Mouse (Mus musculus): ENCODE measurements around the gene Aff4. TPM values are rescaled to one million over a fixed set of nuclear protein-coding genes. Genes with fewer than 3 reads are reported as not detected.

Gene Aff4
- polyA plus RNA-seq, 1 experiment = 68.8 TPM

GRCm38 (mm10) chr11:53435504-53435903, 84.9 kb downstream of the Aff4 start:
- no peak overlapping the region for H3K4me3 ChIP-seq (ENCODE audit: insufficient read depth, low read length)
- H3K4me1 ChIP-seq (ENCODE audit: control insufficient read depth, insufficient read depth, low read length) = peaks cover 18% of the 10 kb centered on the region
- no peak overlapping the region for H3K27ac ChIP-seq (ENCODE audit: insufficient read depth, low read depth, low read length)
- TF ChIP-seq CTCF (IDR thresholded peaks at IDR 0.05; ENCODE audit: low read depth, low read length) (no peak), POLR2A (IDR thresholded peaks at IDR 0.05; ENCODE audit: borderline replicate concordance, low read depth, low read length) (no peak)

GRCm38 (mm10) chr11:53436338-53436737, 85.7 kb downstream of the Aff4 start:
- H3K4me1 ChIP-seq (ENCODE audit: control insufficient read depth, insufficient read depth, low read length) = peaks cover 17% of the 10 kb centered on the region
- peak overlapping the region; percentile 58 for H3K27ac ChIP-seq (ENCODE audit: insufficient read depth, low read depth, low read length)
- H3K4me3 ChIP-seq (ENCODE audit: insufficient read depth, low read length) = no peak overlapping the region
- no peak for TF ChIP-seq CTCF (IDR thresholded peaks at IDR 0.05; ENCODE audit: low read depth, low read length)
- TF ChIP-seq POLR2A (IDR thresholded peaks at IDR 0.05; ENCODE audit: borderline replicate concordance, low read depth, low read length) = no peak

- Histone ChIP-seq H3K4me3 (ENCODE audit: insufficient read depth, low read length) (no peak overlapping the region), H3K27ac (ENCODE audit: insufficient read depth, low read depth, low read length) (no peak overlapping the region), H3K4me1 (ENCODE audit: control insufficient read depth, insufficient read depth, low read length) (no peaks in the 10 kb centered on the region)
- TF ChIP-seq CTCF (IDR thresholded peaks at IDR 0.05; ENCODE audit: low read depth, low read length) (no peak), POLR2A (IDR thresholded peaks at IDR 0.05; ENCODE audit: borderline replicate concordance, low read depth, low read length) (no peak)
Observed at GRCm38 (mm10) chr11:53441921-53442320, 91.3 kb downstream of the Aff4 start.

- TF ChIP-seq CTCF (IDR thresholded peaks at IDR 0.05; ENCODE audit: low read depth, low read length) (peak; percentile 73), POLR2A (IDR thresholded peaks at IDR 0.05; ENCODE audit: borderline replicate concordance, low read depth, low read length) (no peak)
- no peaks in the 10 kb centered on the region for H3K4me1 ChIP-seq (ENCODE audit: control insufficient read depth, insufficient read depth, low read length)
- no peak overlapping the region for H3K4me3 ChIP-seq (ENCODE audit: insufficient read depth, low read length)
- H3K27ac ChIP-seq (ENCODE audit: insufficient read depth, low read depth, low read length) = no peak overlapping the region
Observed at GRCm38 (mm10) chr11:53443861-53444260, 93.2 kb downstream of the Aff4 start.

GRCm38 (mm10) chr11:53445562-53445961, 94.9 kb downstream of the Aff4 start:
- H3K4me3 ChIP-seq (ENCODE audit: insufficient read depth, low read length) = no peak overlapping the region
- no peak overlapping the region for H3K27ac ChIP-seq (ENCODE audit: insufficient read depth, low read depth, low read length)
- TF ChIP-seq POLR2A (IDR thresholded peaks at IDR 0.05; ENCODE audit: borderline replicate concordance, low read depth, low read length) (no peak), CTCF (IDR thresholded peaks at IDR 0.05; ENCODE audit: low read depth, low read length) (no peak)
- H3K4me1 ChIP-seq (ENCODE audit: control insufficient read depth, insufficient read depth, low read length) = peaks cover 9% of the 10 kb centered on the region

GRCm38 (mm10) chr11:53446183-53446582, 95.5 kb downstream of the Aff4 start:
- no peak for TF ChIP-seq CTCF (IDR thresholded peaks at IDR 0.05; ENCODE audit: low read depth, low read length)
- no peak for TF ChIP-seq POLR2A (IDR thresholded peaks at IDR 0.05; ENCODE audit: borderline replicate concordance, low read depth, low read length)
- peaks cover 9% of the 10 kb centered on the region for H3K4me1 ChIP-seq (ENCODE audit: control insufficient read depth, insufficient read depth, low read length)
- H3K4me3 ChIP-seq (ENCODE audit: insufficient read depth, low read length) = no peak overlapping the region
- H3K27ac ChIP-seq (ENCODE audit: insufficient read depth, low read depth, low read length) = no peak overlapping the region

GRCm38 (mm10) chr11:53447996-53448395, 97.4 kb downstream of the Aff4 start:
- no peak overlapping the region for H3K4me3 ChIP-seq (ENCODE audit: insufficient read depth, low read length)
- TF ChIP-seq CTCF (IDR thresholded peaks at IDR 0.05; ENCODE audit: low read depth, low read length) (no peak), POLR2A (IDR thresholded peaks at IDR 0.05; ENCODE audit: borderline replicate concordance, low read depth, low read length) (no peak)
- no peak overlapping the region for H3K27ac ChIP-seq (ENCODE audit: insufficient read depth, low read depth, low read length)
- peaks cover 9% of the 10 kb centered on the region for H3K4me1 ChIP-seq (ENCODE audit: control insufficient read depth, insufficient read depth, low read length)

- H3K4me1 ChIP-seq (ENCODE audit: control insufficient read depth, insufficient read depth, low read length) = peaks cover 9% of the 10 kb centered on the region
- no peak overlapping the region for H3K27ac ChIP-seq (ENCODE audit: insufficient read depth, low read depth, low read length)
- H3K4me3 ChIP-seq (ENCODE audit: insufficient read depth, low read length) = no peak overlapping the region
- TF ChIP-seq POLR2A (IDR thresholded peaks at IDR 0.05; ENCODE audit: borderline replicate concordance, low read depth, low read length) = no peak
- TF ChIP-seq CTCF (IDR thresholded peaks at IDR 0.05; ENCODE audit: low read depth, low read length) = no peak
Observed at GRCm38 (mm10) chr11:53448529-53448928, 97.9 kb downstream of the Aff4 start.

- H3K4me3 ChIP-seq (ENCODE audit: insufficient read depth, low read length) = no peak overlapping the region; the same call in 1 of the 2 replicates
- H3K4me1 ChIP-seq (ENCODE audit: control insufficient read depth, insufficient read depth, low read length) = peaks cover 9% of the 10 kb centered on the region
- no peak overlapping the region for H3K27ac ChIP-seq (ENCODE audit: insufficient read depth, low read depth, low read length)
- TF ChIP-seq CTCF (IDR thresholded peaks at IDR 0.05; ENCODE audit: low read depth, low read length) = no peak
- no peak for TF ChIP-seq POLR2A (IDR thresholded peaks at IDR 0.05; ENCODE audit: borderline replicate concordance, low read depth, low read length)
Observed at GRCm38 (mm10) chr11:53450070-53450705, 99.6 kb downstream of the Aff4 start.

- H3K4me3 ChIP-seq (ENCODE audit: insufficient read depth, low read length) = no peak overlapping the region
- no peak overlapping the region for H3K27ac ChIP-seq (ENCODE audit: insufficient read depth, low read depth, low read length)
- TF ChIP-seq POLR2A (IDR thresholded peaks at IDR 0.05; ENCODE audit: borderline replicate concordance, low read depth, low read length) (no peak), CTCF (IDR thresholded peaks at IDR 0.05; ENCODE audit: low read depth, low read length) (no peak)
Observed at GRCm38 (mm10) chr11:53451361-53451760, 100.7 kb downstream of the Aff4 start.

More at GRCm38 (mm10) chr11:53451361-53451760, 100.7 kb downstream of the Aff4 start:
- H3K4me1 ChIP-seq (ENCODE audit: control insufficient read depth, insufficient read depth, low read length) = peaks cover 9% of the 10 kb centered on the region

Data from bone marrow macrophage, adult 2 months (primary cell).